Mouse (Mus musculus): ENCODE data around the gene Capn8. TPM values are rescaled to one million over a fixed set of nuclear protein-coding genes. Genes with fewer than 3 reads are reported as not detected.

Capn8 gene
- polyA plus RNA-seq, 1 experiment, result 0.12 TPM

- 91% methylated on average over 6 of the region's 6 CpGs for WGBS
- Histone ChIP-seq H3K4me1 (replicated peaks; ENCODE audit: control insufficient read depth, insufficient read depth, low read length) (no peaks in the 10 kb centered on the region), H3K36me3 (ENCODE audit: control insufficient read depth, insufficient read depth, low read length) (no peaks in the 10 kb centered on the region), H3K27me3 (ENCODE audit: control insufficient read depth, insufficient read depth, low read length) (no peaks in the 10 kb centered on the region), H3K27ac (ENCODE audit: control insufficient read depth, insufficient read depth, low read length) (no peak overlapping the region), H3K4me3 (ENCODE audit: control insufficient read depth, insufficient read depth, low read length) (no peak overlapping the region)
- TF ChIP-seq POLR2A (IDR thresholded peaks at IDR 0.05; ENCODE audit: control insufficient read depth, extremely low read depth, insufficient read depth, low read length, poor library complexity) (no peak), CTCF (IDR thresholded peaks at IDR 0.05; ENCODE audit: borderline replicate concordance, control insufficient read depth, extremely low read depth, insufficient read depth, low read length, poor library complexity) (no peak)
- DNase-seq, result no peak
These were observed 80.4 kb downstream of the Capn8 start for GRCm38 (mm10) chr1:182645211-182645668.

DNA sequence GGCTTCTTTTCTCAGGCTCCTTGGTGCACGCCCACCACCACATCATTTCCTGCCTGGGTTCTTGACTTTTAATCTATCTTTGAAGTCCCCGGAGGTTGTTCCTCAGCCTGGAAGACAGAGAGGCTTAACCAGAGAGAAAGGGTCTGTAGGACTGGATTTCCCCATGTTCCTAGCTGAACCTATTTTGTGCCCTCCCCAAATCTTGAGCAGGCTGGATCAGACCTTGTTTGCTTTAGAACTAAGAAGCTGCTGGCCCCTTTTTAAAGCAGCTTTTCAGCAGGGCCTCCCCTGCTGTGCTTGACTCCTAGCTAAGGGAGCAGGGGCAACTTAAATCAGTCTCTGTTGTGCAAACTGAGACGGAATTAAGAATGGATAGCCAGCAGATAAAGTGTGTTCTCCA, 82.0 kb downstream of the Capn8 start:
- no peaks in the 10 kb centered on the region for H3K27me3 ChIP-seq (ENCODE audit: control insufficient read depth, insufficient read depth, low read length)
- H3K27ac ChIP-seq (ENCODE audit: control insufficient read depth, insufficient read depth, low read length), result no peak overlapping the region
- no peaks in the 10 kb centered on the region for H3K36me3 ChIP-seq (ENCODE audit: control insufficient read depth, insufficient read depth, low read length)
- 72% methylated on average over 3 of the region's 3 CpGs for WGBS
- H3K4me1 ChIP-seq (replicated peaks; ENCODE audit: control insufficient read depth, insufficient read depth, low read length), result no peaks in the 10 kb centered on the region
- DNase-seq, result no peak
- H3K4me3 ChIP-seq (ENCODE audit: control insufficient read depth, insufficient read depth, low read length), result no peak overlapping the region
- TF ChIP-seq CTCF (IDR thresholded peaks at IDR 0.05; ENCODE audit: borderline replicate concordance, control insufficient read depth, extremely low read depth, insufficient read depth, low read length, poor library complexity), result no peak
- no peak for TF ChIP-seq POLR2A (IDR thresholded peaks at IDR 0.05; ENCODE audit: control insufficient read depth, extremely low read depth, insufficient read depth, low read length, poor library complexity)

GRCm38 (mm10) chr1:182657760-182658159, 93.0 kb downstream of the Capn8 start:
- no peaks in the 10 kb centered on the region for H3K36me3 ChIP-seq (ENCODE audit: control insufficient read depth, insufficient read depth, low read length)
- no peak overlapping the region for H3K4me3 ChIP-seq (ENCODE audit: control insufficient read depth, insufficient read depth, low read length)
- H3K27me3 ChIP-seq (ENCODE audit: control insufficient read depth, insufficient read depth, low read length), result no peaks in the 10 kb centered on the region
- H3K4me1 ChIP-seq (replicated peaks; ENCODE audit: control insufficient read depth, insufficient read depth, low read length), result no peaks in the 10 kb centered on the region
- DNase-seq, result peak; percentile 79
- no peak for TF ChIP-seq POLR2A (IDR thresholded peaks at IDR 0.05; ENCODE audit: control insufficient read depth, extremely low read depth, insufficient read depth, low read length, poor library complexity)
- no peak for TF ChIP-seq CTCF (IDR thresholded peaks at IDR 0.05; ENCODE audit: borderline replicate concordance, control insufficient read depth, extremely low read depth, insufficient read depth, low read length, poor library complexity)
- no peak overlapping the region for H3K27ac ChIP-seq (ENCODE audit: control insufficient read depth, insufficient read depth, low read length)
- 7% methylated on average over 6 of the region's 6 CpGs for WGBS

DNA sequence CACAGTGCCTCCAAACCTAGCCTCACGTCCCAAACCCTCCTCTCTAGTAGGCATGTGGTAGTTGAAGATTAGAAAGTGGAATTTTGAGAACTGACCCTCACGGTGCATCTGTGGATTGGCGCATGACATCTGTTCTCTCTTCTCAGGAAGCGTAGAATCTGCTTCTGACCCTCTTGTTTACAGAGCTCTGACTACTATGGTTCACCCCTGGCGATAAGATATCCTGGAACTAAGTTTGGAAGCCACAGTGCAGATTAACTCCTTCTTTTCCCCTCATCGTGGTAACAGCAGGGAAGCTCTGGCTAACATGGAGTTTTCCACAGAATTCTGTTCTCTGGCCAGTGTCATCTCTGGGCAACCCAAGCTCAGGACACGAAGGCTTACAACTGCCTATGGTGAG, 95.6 kb downstream of the Capn8 start:
- no peak for DNase-seq
- Histone ChIP-seq H3K36me3 (ENCODE audit: control insufficient read depth, insufficient read depth, low read length) (no peaks in the 10 kb centered on the region), H3K27ac (ENCODE audit: control insufficient read depth, insufficient read depth, low read length) (no peak overlapping the region), H3K4me3 (ENCODE audit: control insufficient read depth, insufficient read depth, low read length) (no peak overlapping the region), H3K4me1 (replicated peaks; ENCODE audit: control insufficient read depth, insufficient read depth, low read length) (no peaks in the 10 kb centered on the region), H3K27me3 (ENCODE audit: control insufficient read depth, insufficient read depth, low read length) (no peaks in the 10 kb centered on the region)
- TF ChIP-seq POLR2A (IDR thresholded peaks at IDR 0.05; ENCODE audit: control insufficient read depth, extremely low read depth, insufficient read depth, low read length, poor library complexity) (no peak), CTCF (IDR thresholded peaks at IDR 0.05; ENCODE audit: borderline replicate concordance, control insufficient read depth, extremely low read depth, insufficient read depth, low read length, poor library complexity) (no peak)
- 88% methylated on average over 7 of the region's 7 CpGs for whole genome bisulfite sequencing

DNA sequence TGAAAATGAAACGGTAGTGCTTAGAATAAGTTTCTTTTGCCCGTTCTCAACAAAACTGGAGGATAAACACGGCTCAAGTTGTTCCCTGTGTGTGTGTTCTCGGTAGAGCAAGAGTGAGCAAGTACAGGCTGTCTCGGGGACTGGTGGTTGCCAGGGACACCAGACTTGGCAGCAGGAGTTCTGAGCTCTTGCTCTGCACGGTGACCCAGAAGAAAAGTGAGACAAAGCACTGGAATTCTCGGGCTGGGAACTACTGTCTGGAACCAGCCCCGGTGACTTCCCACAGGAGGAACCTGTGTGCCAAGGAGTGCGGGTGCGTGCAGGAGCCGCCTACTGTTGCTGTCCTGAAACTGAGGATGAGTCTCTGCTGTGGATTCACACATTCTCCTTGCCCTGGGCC, 98.9 kb downstream of the Capn8 start:
- no peak overlapping the region for H3K27ac ChIP-seq (ENCODE audit: control insufficient read depth, insufficient read depth, low read length)
- H3K4me3 ChIP-seq (ENCODE audit: control insufficient read depth, insufficient read depth, low read length), result no peak overlapping the region
- TF ChIP-seq CTCF (IDR thresholded peaks at IDR 0.05; ENCODE audit: borderline replicate concordance, control insufficient read depth, extremely low read depth, insufficient read depth, low read length, poor library complexity), result no peak
- no peak for TF ChIP-seq POLR2A (IDR thresholded peaks at IDR 0.05; ENCODE audit: control insufficient read depth, extremely low read depth, insufficient read depth, low read length, poor library complexity)
- DNase-seq, result no peak
- H3K27me3 ChIP-seq (ENCODE audit: control insufficient read depth, insufficient read depth, low read length), result no peaks in the 10 kb centered on the region
- WGBS, result 88% methylated on average over 11 of the region's 11 CpGs
- no peaks in the 10 kb centered on the region for H3K4me1 ChIP-seq (replicated peaks; ENCODE audit: control insufficient read depth, insufficient read depth, low read length)
- H3K36me3 ChIP-seq (ENCODE audit: control insufficient read depth, insufficient read depth, low read length), result no peaks in the 10 kb centered on the region

DNA sequence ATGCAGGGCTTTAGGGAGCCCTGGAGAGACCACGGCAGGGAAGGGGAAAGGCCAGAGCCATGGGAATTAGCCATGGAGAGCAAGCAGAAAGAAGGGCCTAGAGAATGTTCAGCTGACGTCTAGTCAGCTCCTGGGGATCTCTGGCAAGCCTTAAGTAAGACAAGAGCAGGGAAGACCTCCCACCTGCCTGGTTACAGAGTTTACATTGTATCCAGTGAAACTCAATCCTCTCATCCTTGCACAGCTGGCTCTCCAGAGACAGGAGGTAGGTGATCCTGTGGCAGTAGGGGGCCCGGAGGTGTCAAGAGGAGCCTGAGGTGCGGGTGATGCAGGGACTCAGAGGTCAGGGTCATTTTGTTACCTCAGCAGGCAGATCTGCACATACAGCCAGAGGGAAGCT, 100.0 kb downstream of the Capn8 start:
- H3K4me1 ChIP-seq (replicated peaks; ENCODE audit: control insufficient read depth, insufficient read depth, low read length), result no peaks in the 10 kb centered on the region
- TF ChIP-seq CTCF (IDR thresholded peaks at IDR 0.05; ENCODE audit: borderline replicate concordance, control insufficient read depth, extremely low read depth, insufficient read depth, low read length, poor library complexity), result no peak
- no peak for TF ChIP-seq POLR2A (IDR thresholded peaks at IDR 0.05; ENCODE audit: control insufficient read depth, extremely low read depth, insufficient read depth, low read length, poor library complexity)
- no peak for DNase-seq
- H3K36me3 ChIP-seq (ENCODE audit: control insufficient read depth, insufficient read depth, low read length), result no peaks in the 10 kb centered on the region
- H3K27ac ChIP-seq (ENCODE audit: control insufficient read depth, insufficient read depth, low read length), result no peak overlapping the region
- 91% methylated on average over 4 of the region's 4 CpGs for WGBS
- H3K4me3 ChIP-seq (ENCODE audit: control insufficient read depth, insufficient read depth, low read length), result no peak overlapping the region
- H3K27me3 ChIP-seq (ENCODE audit: control insufficient read depth, insufficient read depth, low read length), result no peaks in the 10 kb centered on the region

DNA sequence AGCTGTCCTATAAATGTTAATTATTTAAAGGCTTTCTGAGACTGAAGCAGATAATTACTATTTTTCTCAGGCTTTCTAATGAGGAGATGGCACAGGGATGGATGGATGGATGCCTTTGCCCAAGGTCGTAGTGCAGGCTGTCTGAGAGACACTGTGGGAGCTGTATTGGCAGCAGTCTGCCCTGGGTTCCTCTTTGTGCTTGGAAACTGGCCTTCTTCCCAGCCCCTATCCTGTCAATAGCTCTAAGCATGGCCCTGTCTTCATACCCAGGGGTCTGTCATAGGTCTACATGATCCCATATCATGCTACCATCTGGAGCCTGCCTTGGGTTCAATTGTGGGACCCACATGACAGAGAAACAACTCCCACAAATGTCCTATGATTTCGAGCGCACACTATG, 102.5 kb downstream of the Capn8 start:
- H3K36me3 ChIP-seq (ENCODE audit: control insufficient read depth, insufficient read depth, low read length), result no peaks in the 10 kb centered on the region
- no peaks in the 10 kb centered on the region for H3K4me1 ChIP-seq (replicated peaks; ENCODE audit: control insufficient read depth, insufficient read depth, low read length)
- no peak overlapping the region for H3K4me3 ChIP-seq (ENCODE audit: control insufficient read depth, insufficient read depth, low read length)
- no peak for DNase-seq
- no peak overlapping the region for H3K27ac ChIP-seq (ENCODE audit: control insufficient read depth, insufficient read depth, low read length)
- TF ChIP-seq CTCF (IDR thresholded peaks at IDR 0.05; ENCODE audit: borderline replicate concordance, control insufficient read depth, extremely low read depth, insufficient read depth, low read length, poor library complexity), result no peak
- TF ChIP-seq POLR2A (IDR thresholded peaks at IDR 0.05; ENCODE audit: control insufficient read depth, extremely low read depth, insufficient read depth, low read length, poor library complexity), result no peak
- no peaks in the 10 kb centered on the region for H3K27me3 ChIP-seq (ENCODE audit: control insufficient read depth, insufficient read depth, low read length)
- 96% methylated on average over 3 of the region's 3 CpGs for WGBS
